Mouse (Mus musculus) layer of hippocampus, adult 9-11 months (tissue): ENCODE data around the gene Gm5890.
"Not testable (repeated sequence)": the region's sequence is repeated elsewhere in the genome, so short reads cannot be mapped to it uniquely, and the experiment has no call there.

Source experiments
- DNase-seq: peaks from one replicate; pipeline ENCODE4 v3.0.0; 2022

The Gm5890 gene

GRCm38 (mm10) chr7:20262734-20263133 lies at the start of gene Gm5890:
Gene Gm5890 (minus strand): TSS chr7:20262834.
- DNase-seq: not testable (repeated sequence)

GRCm38 (mm10) chr7:20233728-20234127 lies 28.9 kb downstream of the Gm5890 start, which contains the start of gene Gm4498:
Gene Gm4498 (minus strand): TSS chr7:20233828.
- DNase-seq: not testable (repeated sequence)
